Mouse (Mus musculus) macrophage (primary cell): ENCODE measurements around the gene Scgb1c1. TPM values are rescaled to one million over a fixed set of nuclear protein-coding genes. Genes with fewer than 3 reads are reported as not detected.

ENCODE experiments used
- H3K27ac ChIP-seq: fragments of 350-480 bp; formaldehyde crosslinking; 2 replicates; pipeline ENCODE4 v1.9.0; 2021
- H3K36me3 ChIP-seq: fragments of 350-480 bp; formaldehyde crosslinking; 2 replicates; pipeline ENCODE4 v1.9.0; 2021; ENCODE audit errors: inconsistent target
- H3K4me3 ChIP-seq: fragments of 350-480 bp; formaldehyde crosslinking; 2 replicates; pipeline ENCODE4 v1.9.0; 2021; ENCODE audit errors: inconsistent target
- H3K79me2 ChIP-seq: fragments of 350-480 bp; formaldehyde crosslinking; 2 replicates; pipeline ENCODE4 v1.9.0; 2021; ENCODE audit errors: inconsistent target
- WGBS: methylation state at CpG from one replicate; pipeline ENCODE4 v1.1.7; 2026; ENCODE audit warnings: inconsistent platforms; ENCODE audit not compliant: missing documents; 5-methylcytosine and 5-hydroxymethylcytosine counted together
- polyA plus RNA-seq: library from polyadenylated mRNA; stranded (reverse); fragments of 250-400 nt; gene quantifications from 3 replicates; pipeline ENCODE4 v1.2.4, GENCODE M21; 2018; ENCODE audit warnings: inconsistent platforms
- total RNA-seq, 78 experiments: library from RNA; depleted of rRNA; stranded (reverse); fragments of 250-400 nt; gene quantifications; 1 replicate in 9 of 78; 2 replicates in 24 of 78; 3 replicates in 43 of 78; 4 replicates in 2 of 78; pipeline ENCODE4 v1.2.4; 2018; ENCODE audit warnings: inconsistent platforms in 56 of 78

Scgb1c1 gene
- not detected for total RNA-seq (2018; cell fraction: chromatin; rRNA removed)
- not detected for total RNA-seq (2018; cell fraction: cytosol; rRNA removed)
- not detected for total RNA-seq (2018; cell fraction: nucleus; rRNA removed)
- not detected in 3 replicates for polyA plus RNA-seq

DNA sequence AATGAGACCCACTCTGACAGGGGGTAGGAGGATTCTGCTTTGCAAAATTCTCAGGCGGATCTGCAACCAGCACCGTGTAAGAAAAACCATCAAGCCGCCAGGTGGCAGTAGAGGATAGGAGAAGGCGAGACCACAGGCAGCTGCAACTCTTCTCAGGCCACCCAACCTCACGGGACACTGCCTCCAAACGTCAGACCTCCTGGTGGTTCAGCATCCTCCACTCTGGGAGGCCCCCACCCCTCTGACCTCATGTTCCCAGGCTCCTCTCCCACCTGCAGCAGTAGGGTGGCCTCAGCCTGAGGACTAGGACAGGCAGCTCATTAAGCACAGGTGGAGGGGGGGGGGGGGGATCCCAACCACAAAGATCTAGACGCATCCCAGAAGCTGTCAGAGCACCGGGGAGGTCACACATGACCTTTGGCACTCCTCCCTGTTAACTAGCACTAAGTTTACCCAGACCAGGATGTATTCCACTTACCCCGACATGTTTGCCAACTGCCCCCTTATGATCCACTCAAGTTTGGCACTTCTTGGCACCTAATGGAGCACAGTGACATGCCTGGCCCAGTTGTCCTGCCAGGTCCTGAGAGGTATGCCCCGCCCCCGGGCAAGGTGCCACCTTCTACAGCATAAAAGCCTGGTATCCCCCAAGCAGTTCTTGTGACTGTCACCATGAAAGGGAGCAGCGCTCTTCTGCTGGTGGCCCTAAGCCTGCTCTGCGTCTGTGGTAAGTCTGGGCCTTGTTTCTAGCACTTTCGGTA is at the start of gene Scgb1c1:
Scgb1c1 (plus strand) TSS at position 643 of the 761 bp plus-strand sequence.
- no peak within 1 kb of the TSS for H3K27ac ChIP-seq
- no peak within 1 kb of the TSS for H3K4me3 ChIP-seq
- 38% methylated on average over 14 of the region's 14 CpGs for WGBS
- H3K36me3 ChIP-seq: no peaks in the 10 kb centered on the region
- no peaks in the 10 kb centered on the region for H3K79me2 ChIP-seq

DNA sequence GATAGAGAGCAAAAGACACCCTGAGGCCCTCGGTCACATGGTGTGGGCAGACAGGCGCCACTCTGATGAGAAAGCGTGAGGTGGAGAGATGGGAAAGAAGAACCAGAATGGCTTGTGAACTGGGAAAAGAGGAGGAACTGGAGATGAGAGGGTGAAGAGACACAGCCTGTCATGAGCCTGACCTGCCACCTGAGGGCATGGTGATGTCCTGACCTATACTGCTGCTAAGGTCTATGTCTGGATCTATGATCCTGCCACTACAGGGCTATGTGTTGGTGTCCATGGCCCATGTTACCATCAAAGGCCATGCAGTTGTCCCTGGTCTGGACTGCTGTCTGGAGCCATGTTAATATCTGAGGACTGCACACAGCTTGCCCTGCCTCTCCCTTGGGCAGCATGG is 47.7 kb upstream of the Scgb1c1 start:
- 100% methylated on average over 3 of the region's 3 CpGs for WGBS

DNA sequence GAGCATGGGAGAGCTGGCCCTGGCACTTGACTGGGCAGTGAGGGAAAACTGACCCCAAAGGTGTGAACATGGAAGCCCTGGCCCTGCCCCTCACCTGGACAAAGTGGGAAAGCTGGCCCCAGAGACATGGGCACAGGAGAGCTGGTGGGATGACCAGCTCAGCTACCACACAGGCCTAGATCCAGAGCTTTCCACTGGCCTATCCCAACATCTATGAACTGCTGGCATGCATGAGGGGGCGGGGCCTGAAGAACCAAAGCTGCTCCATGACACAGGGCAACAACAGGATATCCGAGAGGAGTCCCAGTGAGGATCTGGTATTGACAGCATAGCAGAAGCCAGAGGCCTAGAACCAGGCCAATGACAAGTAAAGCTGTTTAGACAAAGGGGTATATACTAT is 47.1 kb upstream of the Scgb1c1 start:
- Histone ChIP-seq H3K4me3 (no peak overlapping the region), H3K79me2 (no peaks in the 10 kb centered on the region), H3K36me3 (no peaks in the 10 kb centered on the region), H3K27ac (no peak overlapping the region)
- 92% methylated on average over 2 of the region's 2 CpGs for WGBS

More for the DNA sequence above, 47.7 kb upstream of the Scgb1c1 start:
- no peaks in the 10 kb centered on the region for H3K79me2 ChIP-seq
- no peak overlapping the region for H3K4me3 ChIP-seq
- H3K36me3 ChIP-seq: no peaks in the 10 kb centered on the region
- H3K27ac ChIP-seq: no peak overlapping the region

DNA sequence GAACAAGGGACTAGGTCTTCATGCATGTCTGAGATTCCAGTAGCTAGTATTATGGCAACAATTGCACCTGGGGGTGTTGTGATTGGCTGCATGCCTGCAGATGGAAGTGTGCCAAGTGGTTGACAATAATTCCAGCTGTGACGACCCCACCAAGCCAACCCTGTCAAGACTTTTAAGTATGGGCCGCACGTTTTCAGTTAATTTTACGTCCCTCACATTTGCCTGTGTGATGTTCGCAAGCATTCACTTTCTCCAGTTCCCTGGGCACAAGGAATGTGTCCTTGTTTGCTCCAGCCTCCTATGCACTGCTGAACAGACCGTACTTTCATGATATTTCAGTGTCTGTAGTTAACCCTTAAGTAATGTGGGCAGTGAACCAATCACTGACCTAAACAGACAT is 42.7 kb upstream of the Scgb1c1 start:
- no peaks in the 10 kb centered on the region for H3K79me2 ChIP-seq
- no peak overlapping the region for H3K4me3 ChIP-seq
- WGBS: 85% methylated on average over 6 of the region's 6 CpGs
- no peaks in the 10 kb centered on the region for H3K36me3 ChIP-seq
- no peak overlapping the region for H3K27ac ChIP-seq

DNA sequence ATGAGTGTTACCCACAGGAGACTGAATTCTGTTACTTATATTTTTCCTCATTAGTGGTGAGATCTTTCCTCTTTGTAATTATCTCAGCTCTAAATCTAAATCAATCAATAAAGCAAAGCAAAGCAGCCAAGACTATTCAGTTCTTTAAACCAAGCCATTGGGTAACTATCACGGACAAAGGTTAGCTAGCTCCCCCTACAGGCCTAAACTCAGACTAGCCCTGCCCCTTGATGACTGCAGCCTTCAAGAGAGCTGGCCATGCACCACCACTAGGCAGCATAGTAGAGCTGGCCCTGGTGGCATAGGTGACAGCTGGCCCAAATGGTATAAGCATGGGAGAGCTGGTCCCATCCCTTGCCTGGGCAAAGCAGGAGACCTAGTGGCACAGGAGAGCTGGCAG is 39.6 kb upstream of the Scgb1c1 start:
- Histone ChIP-seq H3K27ac (no peak overlapping the region), H3K36me3 (no peaks in the 10 kb centered on the region), H3K4me3 (no peak overlapping the region), H3K79me2 (no peaks in the 10 kb centered on the region)
- WGBS: 7% methylated on average over 1 of the region's 1 CpGs

DNA sequence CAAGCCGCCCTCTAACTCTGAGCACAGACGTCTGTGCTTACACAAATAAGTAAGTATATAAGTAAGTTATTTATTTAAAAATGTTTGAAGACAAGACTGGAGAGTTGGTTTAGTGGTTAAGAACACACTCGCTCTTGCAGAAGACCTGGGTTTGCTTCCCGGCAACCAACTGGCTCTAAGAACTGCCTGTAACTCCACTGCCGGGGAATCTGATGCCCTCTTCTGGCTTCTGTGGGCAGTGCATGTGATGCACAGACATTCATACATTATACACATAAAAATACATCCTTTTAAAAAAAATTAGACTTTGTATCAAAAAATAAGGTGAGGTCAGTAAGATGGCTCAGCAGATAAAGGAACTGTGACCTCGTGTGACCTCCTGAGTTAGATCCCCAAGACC is 34.9 kb upstream of the Scgb1c1 start:
- 98% methylated on average over 6 of the region's 6 CpGs for WGBS
- Histone ChIP-seq H3K79me2 (no peaks in the 10 kb centered on the region), H3K27ac (no peak overlapping the region), H3K36me3 (no peaks in the 10 kb centered on the region), H3K4me3 (no peak overlapping the region)

DNA sequence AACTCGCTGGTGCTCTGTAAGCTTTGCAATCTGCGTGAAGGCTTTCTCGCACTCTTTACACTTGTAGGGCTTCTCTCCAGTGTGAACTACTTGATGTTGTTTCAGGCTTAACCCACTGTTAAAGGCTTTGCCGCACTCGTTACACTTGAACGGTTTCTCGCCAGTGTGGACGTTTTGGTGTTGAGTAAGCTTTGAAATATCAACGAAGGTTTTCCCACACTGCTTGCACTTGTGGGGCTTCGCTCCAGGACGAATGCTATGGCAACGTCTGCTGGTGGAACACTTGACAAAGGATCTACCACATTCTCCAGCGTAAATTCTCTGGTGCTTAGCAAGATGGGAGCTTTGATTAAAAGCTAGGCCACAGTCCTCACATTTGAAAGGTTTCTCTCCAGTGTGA is 33.6 kb upstream of the Scgb1c1 start:
- Histone ChIP-seq H3K27ac (no peak overlapping the region), H3K36me3 (no peaks in the 10 kb centered on the region), H3K4me3 (no peak overlapping the region), H3K79me2 (no peaks in the 10 kb centered on the region)
- WGBS: 90% methylated on average over 13 of the region's 13 CpGs

DNA sequence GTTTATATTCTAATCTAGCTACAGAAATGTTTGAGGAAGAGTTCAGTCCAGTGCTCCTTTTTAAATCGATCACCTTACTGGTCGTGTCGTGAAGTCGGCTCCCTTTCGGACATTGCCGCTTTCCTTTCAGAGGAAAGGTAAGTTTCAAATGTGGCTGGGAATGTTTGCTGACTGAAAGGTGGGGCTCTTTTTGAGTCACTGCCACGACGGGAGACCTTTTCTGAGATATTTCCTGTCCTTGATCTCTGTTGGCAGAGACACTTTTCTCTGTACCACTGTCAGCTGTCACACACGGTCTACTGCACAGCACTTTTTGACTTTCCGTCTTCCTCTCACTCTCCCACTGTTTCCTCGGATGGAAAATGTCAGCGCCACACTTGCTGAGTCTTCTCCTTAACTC is 32.5 kb upstream of the Scgb1c1 start:
- Histone ChIP-seq H3K4me3 (no peak overlapping the region), H3K36me3 (no peaks in the 10 kb centered on the region), H3K27ac (no peak overlapping the region), H3K79me2 (no peaks in the 10 kb centered on the region)
- 90% methylated on average over 12 of the region's 12 CpGs for WGBS

DNA sequence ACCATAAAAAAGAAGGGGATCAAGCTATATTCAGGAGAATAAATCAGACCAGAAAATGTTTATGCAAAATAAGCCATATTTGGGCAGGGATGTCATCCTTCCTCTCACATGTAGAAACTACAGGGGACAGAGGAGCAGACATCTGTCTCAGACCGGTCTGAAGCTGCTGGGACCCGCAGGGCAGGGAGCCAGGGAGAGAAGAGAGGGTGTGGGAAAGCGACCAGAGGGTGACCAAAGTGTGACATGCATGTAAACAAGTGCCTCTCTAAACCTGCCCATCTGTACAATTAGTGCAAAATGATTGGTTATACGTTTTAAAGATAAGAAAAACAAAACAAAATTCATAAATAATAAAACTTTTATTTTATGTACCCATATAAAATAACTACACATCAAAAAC is 25.2 kb upstream of the Scgb1c1 start:
- Histone ChIP-seq H3K4me3 (no peak overlapping the region), H3K36me3 (no peaks in the 10 kb centered on the region), H3K27ac (no peak overlapping the region), H3K79me2 (no peaks in the 10 kb centered on the region)
- WGBS: 83% methylated on average over 4 of the region's 4 CpGs

DNA sequence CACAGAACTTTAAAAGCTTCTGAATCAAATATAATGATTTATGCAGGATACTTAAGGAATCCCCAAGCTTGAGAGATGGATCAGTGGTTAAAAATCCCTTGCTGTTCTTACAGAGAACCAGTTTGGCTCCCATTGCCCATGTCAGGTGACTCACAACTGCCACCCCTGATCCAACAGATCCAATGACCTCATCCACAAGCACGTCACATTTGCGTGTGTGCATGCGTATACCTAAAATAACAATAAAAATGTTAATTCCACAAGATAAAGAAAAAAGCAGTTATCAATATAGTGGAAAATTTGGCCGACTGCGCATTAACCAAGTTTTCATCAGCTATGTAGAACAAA is 24.1 kb upstream of the Scgb1c1 start:
- Histone ChIP-seq H3K36me3 (no peaks in the 10 kb centered on the region), H3K79me2 (no peaks in the 10 kb centered on the region), H3K4me3 (peak overlapping the region; percentile 44), H3K27ac (no peak overlapping the region)
- WGBS: 88% methylated on average over 5 of the region's 5 CpGs

DNA sequence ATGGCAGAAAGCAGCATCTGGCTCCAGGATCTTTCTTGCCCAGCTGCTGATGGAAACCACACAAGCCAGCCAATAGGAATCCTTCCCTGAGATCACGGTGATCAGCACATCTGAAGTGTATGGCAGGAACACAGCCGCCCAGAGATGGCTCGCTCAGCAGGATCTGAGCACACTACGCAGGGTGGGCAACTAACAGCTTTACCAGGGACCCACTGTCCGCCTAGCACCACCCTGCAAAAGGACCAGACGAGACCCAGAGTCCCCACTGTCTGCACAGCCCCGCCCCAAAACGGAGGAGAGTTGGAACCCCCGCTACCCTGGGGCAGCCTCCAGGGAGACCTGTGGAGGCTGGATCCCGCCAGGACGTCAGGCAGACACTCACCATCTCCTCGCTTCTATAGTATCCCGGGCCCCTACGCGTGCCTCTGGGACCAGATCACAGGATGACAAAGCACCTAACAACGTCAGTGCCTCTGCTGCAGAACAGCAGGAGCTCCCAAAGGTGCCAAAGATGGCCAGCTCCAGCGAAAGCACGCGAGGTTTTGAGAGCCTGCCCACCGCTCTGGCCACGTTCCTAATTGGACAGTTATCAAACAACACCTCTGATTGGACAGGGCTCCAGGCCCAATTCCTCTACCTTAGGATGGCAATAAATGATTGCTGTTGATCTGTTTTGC is 23.6 kb upstream of the Scgb1c1 start, which contains the start of gene Zfp941:
Zfp941 (minus strand) TSS at position 526 of the 677 bp plus-strand sequence.
- H3K27ac ChIP-seq: no peak within 1 kb of the TSS
- H3K79me2 ChIP-seq: no peaks in the 10 kb centered on the region
- 10% methylated on average over 21 of the region's 21 CpGs for whole genome bisulfite sequencing
- peak within 1 kb of the TSS; percentile 44 for H3K4me3 ChIP-seq
- H3K36me3 ChIP-seq: no peaks in the 10 kb centered on the region

DNA sequence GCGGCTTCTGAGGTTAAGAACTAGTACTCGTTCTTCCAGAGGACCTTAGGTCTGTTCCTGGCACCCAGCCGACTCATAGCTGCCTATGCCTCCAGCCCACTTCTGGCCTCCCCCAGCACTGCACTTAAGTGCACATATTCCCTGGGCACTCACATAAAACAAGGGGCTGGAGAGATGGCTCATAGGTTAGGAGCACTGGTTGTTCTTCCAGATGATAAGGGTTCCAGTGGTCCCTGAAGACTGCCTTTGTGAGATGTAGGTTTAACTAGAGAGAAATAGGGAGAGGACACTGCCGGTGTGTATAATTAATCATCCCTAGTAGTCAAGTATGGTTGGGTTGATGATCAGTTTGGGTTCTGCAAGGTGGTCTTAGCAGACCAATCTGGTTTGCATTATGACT is 22.6 kb upstream of the Scgb1c1 start:
- Histone ChIP-seq H3K79me2 (no peaks in the 10 kb centered on the region), H3K4me3 (no peak overlapping the region), H3K36me3 (no peaks in the 10 kb centered on the region), H3K27ac (no peak overlapping the region)
- 88% methylated on average over 4 of the region's 4 CpGs for WGBS

DNA sequence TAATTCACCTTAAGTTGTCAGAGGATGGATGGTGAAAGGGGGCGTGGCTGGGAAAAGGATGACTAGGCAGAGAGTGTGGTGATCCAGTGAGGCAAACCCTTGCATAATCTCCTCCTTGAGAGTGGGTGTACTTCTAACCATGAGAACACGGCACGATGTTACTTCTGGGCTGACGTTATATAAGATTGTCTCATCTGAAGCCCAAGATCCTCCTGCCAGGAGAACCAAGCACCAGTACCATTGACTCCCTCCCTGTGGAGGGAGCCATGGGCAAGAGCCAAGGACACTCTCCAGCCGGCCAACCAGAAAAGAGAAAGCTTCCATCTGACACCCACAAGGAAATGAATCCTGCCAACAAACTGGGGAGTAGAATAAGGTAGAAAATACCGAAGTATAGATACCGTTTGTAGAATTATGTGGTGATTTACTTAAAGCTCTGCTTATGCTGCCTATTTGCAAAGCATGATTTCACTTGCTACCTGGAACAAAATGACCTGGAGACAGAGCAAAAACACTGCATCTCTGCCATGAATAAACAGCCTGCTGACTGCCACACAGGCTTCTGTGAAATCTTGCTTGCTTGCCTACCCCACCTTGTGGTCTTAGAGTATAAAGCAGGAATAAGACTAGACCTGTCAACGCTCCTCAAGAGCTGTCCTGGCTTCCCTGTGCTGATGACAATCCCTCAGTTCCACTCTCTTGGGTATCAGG is 17.0 kb upstream of the Scgb1c1 start:
- no peaks in the 10 kb centered on the region for H3K36me3 ChIP-seq
- no peak overlapping the region for H3K27ac ChIP-seq
- H3K79me2 ChIP-seq: no peaks in the 10 kb centered on the region
- no peak overlapping the region for H3K4me3 ChIP-seq
- WGBS: 6% methylated on average over 8 of the region's 8 CpGs

DNA sequence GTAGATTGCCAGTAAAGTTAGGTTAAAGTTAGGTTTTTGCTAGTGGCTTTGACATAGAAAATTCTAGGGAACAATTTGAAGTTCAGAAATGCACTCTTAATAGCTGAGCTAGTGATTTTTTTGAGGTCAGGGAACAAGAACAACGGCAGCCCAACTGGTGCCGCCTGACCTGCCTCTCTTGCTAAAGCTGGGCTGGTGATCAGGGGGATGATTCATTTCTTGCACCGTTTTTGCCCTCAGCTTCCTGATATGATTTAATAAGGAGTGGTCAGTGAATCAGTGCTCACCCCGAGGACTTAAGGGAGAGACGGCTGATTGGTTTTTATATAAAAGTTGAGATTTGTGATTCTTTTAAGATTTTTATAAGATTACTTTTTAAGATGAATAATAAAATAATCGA is 13.9 kb upstream of the Scgb1c1 start:
- H3K79me2 ChIP-seq: no peaks in the 10 kb centered on the region
- 24% methylated on average over 6 of the region's 6 CpGs for WGBS
- peak overlapping the region; percentile 82 for H3K27ac ChIP-seq
- no peaks in the 10 kb centered on the region for H3K36me3 ChIP-seq
- no peak overlapping the region for H3K4me3 ChIP-seq

DNA sequence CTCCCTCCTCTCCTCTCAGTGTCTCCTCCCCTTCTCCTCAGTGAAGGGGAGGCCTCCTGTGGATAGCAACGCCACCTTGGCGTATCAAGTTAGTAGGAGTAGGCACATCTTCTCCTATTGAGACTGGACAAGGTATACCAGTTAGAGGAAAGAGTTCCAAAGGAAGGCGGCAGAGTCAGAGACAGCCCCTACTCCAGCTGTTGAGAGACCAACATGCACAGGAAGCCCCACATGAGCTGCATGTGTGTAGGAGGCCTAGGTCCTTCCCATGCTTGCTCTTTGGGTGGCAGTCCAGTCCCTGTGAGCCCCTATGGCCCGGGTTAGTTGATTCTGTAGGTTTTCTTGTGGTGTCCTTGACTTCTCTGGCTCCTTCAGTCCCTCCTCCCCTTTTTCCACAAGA is 12.0 kb upstream of the Scgb1c1 start:
- H3K27ac ChIP-seq: no peak overlapping the region
- no peaks in the 10 kb centered on the region for H3K79me2 ChIP-seq
- 98% methylated on average over 4 of the region's 4 CpGs for WGBS
- no peak overlapping the region for H3K4me3 ChIP-seq
- H3K36me3 ChIP-seq: no peaks in the 10 kb centered on the region
